Mouse (Mus musculus): Measurements from ENCODE around the gene Islr. TPM values are rescaled to one million over a fixed set of nuclear protein-coding genes. Genes with fewer than 3 reads are reported as not detected.
"Not testable (repeated sequence)": the region's sequence is repeated elsewhere in the genome, so short reads cannot be mapped to it uniquely, and the experiment has no call there.

The Islr gene
- polyA plus RNA-seq (2015; fragmentation: Nextera tagmentation; extraction: Ambion mirVana) = 216 and 254 TPM in 2 replicates

- Histone ChIP-seq H3K9ac (no peak within 1 kb of the TSS), H3K27ac (no peak within 1 kb of the TSS), H3K4me2 (peak within 1 kb of the TSS; percentile 52), H3K9me3 (no peaks in the 10 kb centered on the region), H3K36me3 (no peaks in the 10 kb centered on the region), H3K4me1 (peaks cover 42% of the 10 kb centered on the region), H3K27me3 (peaks cover 59% of the 10 kb centered on the region), H3K4me3 (peak within 1 kb of the TSS; percentile 37)
- 3% methylated on average over 42 of the region's 42 CpGs for WGBS
- peak; percentile 50; the same call in 1 of the 2 replicates for ATAC-seq (ENCODE audit: insufficient number of reproducible peaks, low FRiP score, low TSS enrichment, low read depth)
Measured at GRCm38 (mm10) chr9:58203516-58204447, at the start of gene Islr, which contains the start of gene Islr2. Gene Islr, minus strand, starts transcription at chr9:58204306. Gene Islr2, minus strand, starts transcription at chr9:58204319.

- H3K9ac ChIP-seq = peak overlapping the region; percentile 65; the same call in 1 of the 2 replicates
- WGBS = 66% methylated on average over 5 of the region's 5 CpGs
- H3K27ac ChIP-seq = peak overlapping the region; percentile 76; the same call in 1 of the 2 replicates
- peak overlapping the region; percentile 68 for H3K4me2 ChIP-seq
- peaks cover 34% of the 10 kb centered on the region for H3K36me3 ChIP-seq
- ATAC-seq (ENCODE audit: insufficient number of reproducible peaks, low FRiP score, low TSS enrichment, low read depth); H3K27me3 ChIP-seq; H3K9me3 ChIP-seq: not testable (repeated sequence)
- H3K4me3 ChIP-seq = peak overlapping the region; percentile 83
- peaks cover 19% of the 10 kb centered on the region for H3K4me1 ChIP-seq
Measured at GRCm38 (mm10) chr9:58253805-58254122, 49.7 kb upstream of the Islr start.

DNA sequence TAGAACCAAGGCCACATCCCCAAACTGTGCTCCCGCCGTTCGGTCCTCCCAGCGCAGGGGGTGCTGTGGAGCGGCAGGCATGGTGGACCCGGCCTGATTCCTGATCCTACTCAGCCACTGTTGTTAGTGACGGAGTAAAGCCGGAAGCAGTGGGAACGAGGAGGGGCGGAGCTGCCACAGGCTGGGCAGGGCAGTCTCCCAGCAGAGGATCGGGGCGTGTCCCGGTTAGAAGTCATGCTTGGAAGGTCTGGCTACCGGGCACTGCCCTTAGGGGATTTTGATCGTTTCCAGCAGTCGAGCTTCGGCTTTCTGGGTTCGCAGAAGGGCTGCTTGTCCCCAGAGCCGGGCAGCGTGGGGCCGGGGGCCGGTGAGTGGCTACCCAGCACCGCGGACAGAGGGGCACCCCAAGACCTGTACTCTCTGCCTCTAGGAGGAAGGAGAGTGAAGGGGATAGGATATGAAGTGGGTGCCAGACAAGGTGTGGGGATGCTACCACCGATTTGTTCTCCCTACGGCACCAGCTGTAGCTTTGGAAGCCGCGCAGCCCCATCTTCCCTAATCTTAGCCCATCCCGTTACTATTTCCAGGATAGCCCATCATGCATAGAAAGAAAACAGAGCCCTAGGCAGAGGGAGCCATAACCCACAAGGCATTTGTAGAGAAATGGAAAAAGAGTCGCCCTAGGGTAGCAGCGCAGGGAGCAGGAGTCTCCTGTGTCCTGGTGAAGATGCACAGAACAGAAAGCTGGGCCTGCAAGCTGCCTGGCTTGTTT is 49.1 kb upstream of the Islr start, which contains the start of gene Stoml1:
TSS of gene Stoml1 (plus strand) at position 132 of the 772 bp plus-strand sequence.
- Histone ChIP-seq H3K4me3 (peak within 1 kb of the TSS; percentile 83), H3K4me1 (peaks cover 24% of the 10 kb centered on the region), H3K9me3 (no peaks in the 10 kb centered on the region), H3K27ac (peak within 1 kb of the TSS; percentile 76), H3K4me2 (peak within 1 kb of the TSS; percentile 68), H3K36me3 (peaks cover 28% of the 10 kb centered on the region), H3K9ac (peak within 1 kb of the TSS; percentile 65), H3K27me3 (no peaks in the 10 kb centered on the region)
- WGBS = under 1% methylated on average over 31 of the region's 31 CpGs
- ATAC-seq (ENCODE audit: insufficient number of reproducible peaks, low FRiP score, low TSS enrichment, low read depth) = peak; percentile 92

- not testable (repeated sequence) for H3K4me3 ChIP-seq; H3K4me2 ChIP-seq; H3K36me3 ChIP-seq; H3K27me3 ChIP-seq; H3K9ac ChIP-seq; H3K9me3 ChIP-seq; ATAC-seq (ENCODE audit: insufficient number of reproducible peaks, low FRiP score, low TSS enrichment, low read depth)
- peak overlapping the region; percentile 95; the same call in 1 of the 2 replicates for H3K27ac ChIP-seq
- peaks cover 37% of the 10 kb centered on the region for H3K4me1 ChIP-seq
- WGBS = 93% methylated on average over 1 of the region's 1 CpGs
Measured at GRCm38 (mm10) chr9:58250730-58251129, 46.6 kb upstream of the Islr start.

- H3K9me3 ChIP-seq = no peaks in the 10 kb centered on the region
- 78% methylated on average over 8 of the region's 8 CpGs for WGBS
- H3K27me3 ChIP-seq = no peaks in the 10 kb centered on the region
- H3K9ac ChIP-seq = 0 out of 2 replicates have a peak overlapping the region, but pooled peaks have one; percentile 47
- H3K4me2 ChIP-seq = peak overlapping the region; percentile 69
- H3K4me3 ChIP-seq = peak overlapping the region; percentile 55
- H3K27ac ChIP-seq = peak overlapping the region; percentile 95
- H3K4me1 ChIP-seq = peaks cover 37% of the 10 kb centered on the region
- no peak for ATAC-seq (ENCODE audit: insufficient number of reproducible peaks, low FRiP score, low TSS enrichment, low read depth)
- H3K36me3 ChIP-seq = 0 out of 2 replicates have a peak, but pooled peaks cover 3% of the 10 kb centered on the region
Measured at GRCm38 (mm10) chr9:58250322-58250721, 46.2 kb upstream of the Islr start.

DNA sequence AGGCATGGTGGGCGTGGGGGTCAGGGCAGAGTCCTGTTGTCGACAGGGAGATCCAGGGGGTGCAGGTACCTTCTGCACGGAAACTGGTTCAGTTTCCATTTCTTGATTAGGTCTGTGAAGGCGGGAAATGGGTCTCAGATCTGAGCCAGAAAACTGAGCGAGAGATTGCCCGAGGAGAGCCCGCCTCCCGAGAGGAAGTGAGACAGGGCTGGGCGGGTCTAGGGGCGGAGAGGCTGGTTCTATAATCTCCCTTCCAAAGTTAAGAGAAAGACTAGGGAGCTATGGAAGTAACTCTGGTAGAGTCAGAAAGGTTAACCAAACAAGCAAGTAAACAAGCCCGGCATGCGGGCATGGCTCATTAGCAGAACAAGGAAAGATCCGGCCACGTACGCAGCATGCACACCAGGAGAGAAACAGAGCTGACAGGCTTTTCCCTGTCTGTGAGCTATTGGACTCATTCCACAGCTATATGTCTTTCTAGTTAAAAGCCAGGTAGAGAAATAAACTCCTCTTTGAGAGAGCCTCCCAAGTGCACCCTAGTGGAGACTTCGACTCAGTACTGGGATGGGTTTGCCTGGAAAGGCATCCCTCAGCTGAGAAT is 45.6 kb upstream of the Islr start, which contains the start of gene Pml:
TSS of gene Pml (minus strand) at position 195 of the 601 bp plus-strand sequence.
- Histone ChIP-seq H3K27ac (peak within 1 kb of the TSS; percentile 95), H3K9ac (peak within 1 kb of the TSS; percentile 47), H3K4me3 (peak within 1 kb of the TSS; percentile 55), H3K4me1 (peaks cover 34% of the 10 kb centered on the region), H3K36me3 (0 out of 2 replicates have a peak, but pooled peaks cover 3% of the 10 kb centered on the region), H3K27me3 (no peaks in the 10 kb centered on the region), H3K4me2 (peak within 1 kb of the TSS; percentile 69), H3K9me3 (no peaks in the 10 kb centered on the region)
- WGBS = under 1% methylated on average over 16 of the region's 16 CpGs
- peak; percentile 66; the same call in 1 of the 2 replicates for ATAC-seq (ENCODE audit: insufficient number of reproducible peaks, low FRiP score, low TSS enrichment, low read depth)

GRCm38 (mm10) chr9:58248746-58249413 is 44.8 kb upstream of the Islr start:
- no peaks in the 10 kb centered on the region for H3K9me3 ChIP-seq
- H3K9ac ChIP-seq = no peak overlapping the region
- no peak for ATAC-seq (ENCODE audit: insufficient number of reproducible peaks, low FRiP score, low TSS enrichment, low read depth)
- H3K27me3 ChIP-seq = no peaks in the 10 kb centered on the region
- H3K4me3 ChIP-seq = peak overlapping the region; percentile 55
- H3K4me1 ChIP-seq = peaks cover 31% of the 10 kb centered on the region
- WGBS = 23% methylated on average over 7 of the region's 7 CpGs
- peak overlapping the region; percentile 95 for H3K27ac ChIP-seq
- H3K4me2 ChIP-seq = peak overlapping the region; percentile 69
- 0 out of 2 replicates have a peak, but pooled peaks cover 6% of the 10 kb centered on the region for H3K36me3 ChIP-seq

DNA sequence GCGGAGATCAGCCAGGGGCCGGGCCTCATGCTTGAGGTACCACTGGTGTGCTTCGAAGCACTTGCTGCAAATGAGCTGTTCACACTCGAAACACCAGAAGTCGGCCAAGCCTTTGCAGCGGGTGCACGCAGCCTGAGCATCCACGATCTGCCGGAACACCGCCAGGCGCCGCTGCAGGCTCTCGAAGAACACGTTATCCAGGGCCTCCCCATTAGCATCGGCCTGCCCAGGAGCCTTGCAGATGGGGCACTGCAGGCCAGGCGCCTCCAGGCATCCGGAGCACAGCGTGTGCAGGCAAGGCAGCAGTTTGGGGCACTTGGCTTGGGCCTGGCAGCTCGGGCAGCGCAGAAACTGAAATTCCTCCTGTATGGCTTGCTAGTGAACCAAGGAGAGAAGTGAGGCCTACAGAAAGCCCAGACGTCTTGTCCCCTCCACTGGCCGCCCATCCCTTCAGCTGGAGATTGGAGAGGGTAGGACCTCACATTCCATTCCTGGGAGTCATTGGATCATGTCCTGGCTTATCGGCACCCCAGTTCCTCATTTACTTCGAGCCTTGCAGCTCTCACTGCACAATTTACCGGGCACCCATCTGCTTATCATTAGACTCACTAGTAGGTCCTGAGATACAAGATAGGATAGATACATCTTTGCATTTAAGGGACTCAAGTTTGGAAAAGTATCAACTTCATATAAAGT is 43.1 kb upstream of the Islr start:
- Histone ChIP-seq H3K4me3 (peak overlapping the region; percentile 24), H3K36me3 (peaks cover 10% of the 10 kb centered on the region; the same call in 1 of the 2 replicates), H3K9ac (peak overlapping the region; percentile 15; the same call in 1 of the 2 replicates), H3K27me3 (no peaks in the 10 kb centered on the region), H3K27ac (0 out of 2 replicates have a peak overlapping the region, but pooled peaks have one; percentile 39), H3K4me1 (peaks cover 37% of the 10 kb centered on the region), H3K9me3 (no peaks in the 10 kb centered on the region), H3K4me2 (peak overlapping the region; percentile 46)
- 5% methylated on average over 25 of the region's 25 CpGs for WGBS
- ATAC-seq (ENCODE audit: insufficient number of reproducible peaks, low FRiP score, low TSS enrichment, low read depth) = peak; percentile 76; the same call in 1 of the 2 replicates

GRCm38 (mm10) chr9:58246083-58246591 is 42.0 kb upstream of the Islr start:
- ATAC-seq (ENCODE audit: insufficient number of reproducible peaks, low FRiP score, low TSS enrichment, low read depth) = no peak
- no peak overlapping the region for H3K4me3 ChIP-seq
- peaks cover 48% of the 10 kb centered on the region for H3K4me1 ChIP-seq
- no peaks in the 10 kb centered on the region for H3K9me3 ChIP-seq
- no peak overlapping the region for H3K9ac ChIP-seq
- H3K27ac ChIP-seq = no peak overlapping the region
- WGBS = 61% methylated on average over 4 of the region's 4 CpGs
- H3K36me3 ChIP-seq = peaks cover 10% of the 10 kb centered on the region; the same call in 1 of the 2 replicates
- no peaks in the 10 kb centered on the region for H3K27me3 ChIP-seq
- H3K4me2 ChIP-seq = no peak overlapping the region

- Histone ChIP-seq H3K9ac (no peak overlapping the region), H3K27ac (no peak overlapping the region), H3K4me3 (no peak overlapping the region), H3K4me2 (no peak overlapping the region), H3K36me3 (peaks cover 10% of the 10 kb centered on the region; the same call in 1 of the 2 replicates), H3K4me1 (peaks cover 37% of the 10 kb centered on the region), H3K9me3 (no peaks in the 10 kb centered on the region), H3K27me3 (no peaks in the 10 kb centered on the region)
- 81% methylated on average over 6 of the region's 6 CpGs for WGBS
- no peak for ATAC-seq (ENCODE audit: insufficient number of reproducible peaks, low FRiP score, low TSS enrichment, low read depth)
Measured at GRCm38 (mm10) chr9:58243696-58244095, 39.6 kb upstream of the Islr start.

All from limb, embryonic 15.5 days (tissue).